Mouse (Mus musculus) T-helper 2 cell (primary cell): ENCODE data around the gene Slc35f3.
"Not testable (repeated sequence)": the region's sequence is repeated elsewhere in the genome, so short reads cannot be mapped to it uniquely, and the experiment has no call there.

Experiments
- in situ Hi-C: fragments of 300-600 bp; cut with MboI, MseI; formaldehyde crosslinking; loops from one replicate; pipeline ENCODE4 v1.15.1; 2025; ENCODE audit warnings: high pct_unique_total_duplicates

Slc35f3 gene

DNA sequence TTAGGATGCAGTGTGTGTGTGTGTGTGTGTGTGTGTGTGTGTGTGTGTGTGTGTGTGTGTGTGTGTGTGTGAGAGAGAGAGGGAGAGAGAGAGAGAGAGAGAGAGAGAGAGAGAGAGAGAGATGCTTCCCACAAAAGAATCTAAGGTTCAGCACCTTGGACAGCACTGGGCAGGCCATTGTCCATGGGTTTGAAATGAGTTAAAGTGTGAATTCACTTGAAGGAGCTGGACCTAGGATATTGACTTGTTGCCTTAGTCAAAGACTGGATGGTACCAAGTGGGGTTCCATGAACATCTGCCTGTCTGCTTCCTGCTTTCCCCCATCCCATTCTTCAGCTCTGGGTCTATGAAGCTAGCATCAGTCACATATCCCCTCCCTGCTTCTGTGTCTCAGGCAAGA, 106.2 kb downstream of the Slc35f3 start:
- in situ Hi-C loops = not testable (repeated sequence)

DNA sequence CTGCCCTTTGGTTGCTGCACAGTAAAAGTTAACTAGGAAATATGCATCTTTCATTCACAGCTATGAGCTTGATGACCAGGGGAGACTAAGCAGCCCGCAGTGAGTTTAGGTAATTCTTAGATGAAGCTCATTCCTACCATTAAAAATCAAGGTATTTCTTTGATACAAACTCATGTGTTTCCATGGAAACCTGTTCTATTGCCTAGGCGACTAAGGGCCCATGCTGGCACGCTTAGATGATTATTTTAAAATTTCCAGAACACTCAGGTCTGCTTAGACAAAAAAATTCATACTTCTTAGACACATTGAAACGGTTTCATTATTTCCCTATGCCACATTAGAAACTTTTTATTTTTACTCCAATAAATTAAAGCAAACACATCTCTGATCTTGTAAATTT, 106.7 kb downstream of the Slc35f3 start:
- in situ Hi-C loops = no loop called here

DNA sequence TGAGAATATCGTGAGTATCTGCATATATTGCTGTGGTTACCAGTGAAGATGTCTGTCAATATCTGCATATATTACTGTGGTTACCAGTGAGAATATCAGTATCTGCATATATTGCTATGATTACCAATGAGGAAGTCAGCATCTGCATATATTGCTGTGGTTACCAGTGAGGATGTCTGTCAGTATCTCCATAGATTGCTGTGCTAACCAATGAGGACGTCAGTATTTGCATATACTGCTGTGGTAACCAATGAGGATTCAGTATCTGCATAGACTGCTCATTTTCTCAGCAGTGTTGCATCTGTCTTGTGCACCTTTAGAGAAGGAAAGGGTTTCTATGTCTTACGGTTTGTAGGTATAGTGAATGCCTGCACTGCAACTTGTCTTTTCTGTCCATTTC, 122.5 kb downstream of the Slc35f3 start:
- in situ Hi-C loops = no loop called here

DNA sequence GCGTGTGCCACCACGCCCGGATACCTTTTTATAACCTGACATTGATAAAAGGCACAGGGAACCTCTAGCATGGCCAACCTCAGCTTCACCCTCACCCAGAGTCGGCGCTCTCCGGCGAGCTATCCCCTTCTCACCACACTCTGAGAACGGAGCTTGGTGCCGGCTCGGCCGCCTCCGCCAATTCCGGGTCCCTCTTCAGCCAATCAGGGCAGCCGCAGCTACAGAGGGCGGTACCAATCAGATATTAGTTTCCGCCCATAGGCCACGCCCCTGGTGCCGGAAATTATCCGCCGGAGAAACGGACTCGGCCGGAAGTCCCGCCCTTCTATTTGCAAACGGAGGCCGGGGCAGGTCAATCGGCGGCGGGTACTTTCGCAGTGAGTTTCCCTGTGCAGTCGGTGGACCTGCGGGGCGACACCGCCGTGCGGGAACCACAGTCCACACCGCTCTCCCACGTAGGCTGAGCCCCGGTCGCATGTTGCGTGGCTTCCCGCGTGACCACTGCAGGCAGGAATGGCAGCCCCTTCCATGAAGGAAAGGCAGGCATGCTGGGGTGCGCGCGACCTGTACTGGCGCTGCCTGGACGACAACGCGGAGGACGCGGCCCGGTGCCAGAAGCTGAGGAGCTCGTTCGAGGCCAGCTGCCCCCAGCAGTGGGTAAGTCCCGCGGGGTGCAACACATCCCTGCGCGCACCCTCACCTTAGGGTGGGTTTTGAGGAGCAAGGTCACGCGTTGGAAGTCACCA, 124.0 kb downstream of the Slc35f3 start, which contains the start of gene Coa6:
TSS of gene Coa6 (plus strand) at position 342 of the 746 bp plus-strand sequence.
- in situ Hi-C loops = no loop called here

DNA sequence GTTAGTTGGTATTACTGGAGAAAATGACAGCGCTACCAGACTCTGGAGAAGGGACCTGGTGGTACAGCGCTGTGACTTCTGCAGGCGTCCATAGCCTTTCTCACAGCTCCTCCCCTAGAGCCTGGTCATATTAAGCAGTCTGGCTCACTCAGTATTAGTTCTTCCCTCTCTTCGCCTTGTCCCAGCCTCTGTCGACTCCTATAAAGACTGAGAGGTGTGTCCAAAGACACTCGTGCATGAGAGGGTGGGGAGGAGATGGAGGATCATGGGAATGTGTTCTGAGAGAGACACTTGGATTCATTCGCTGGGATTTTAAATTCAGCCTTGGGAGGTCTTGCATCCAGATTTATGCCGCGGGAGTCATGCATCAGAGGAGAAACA, 124.6 kb downstream of the Slc35f3 start:
- in situ Hi-C loops = no loop called here

DNA sequence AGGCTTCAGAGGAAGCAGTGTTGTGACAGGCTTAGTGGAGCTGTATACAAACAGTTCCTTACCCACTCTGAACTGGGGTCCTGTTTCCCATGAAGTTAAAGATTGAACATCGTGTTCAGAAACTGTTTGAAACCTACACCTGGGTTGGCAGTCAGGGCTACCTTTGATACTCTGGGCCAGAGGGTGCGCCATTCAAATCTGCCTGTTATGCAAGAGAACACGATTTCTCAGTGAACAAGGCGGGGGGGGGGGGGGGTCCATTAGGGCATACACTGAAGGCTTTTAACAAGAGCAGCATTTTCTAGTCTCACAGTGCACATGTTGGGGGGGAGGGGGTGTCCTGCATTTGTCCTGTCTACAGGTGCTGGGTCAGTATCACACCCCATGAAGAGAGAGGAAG, 125.8 kb downstream of the Slc35f3 start:
- in situ Hi-C loops = no loop called here

DNA sequence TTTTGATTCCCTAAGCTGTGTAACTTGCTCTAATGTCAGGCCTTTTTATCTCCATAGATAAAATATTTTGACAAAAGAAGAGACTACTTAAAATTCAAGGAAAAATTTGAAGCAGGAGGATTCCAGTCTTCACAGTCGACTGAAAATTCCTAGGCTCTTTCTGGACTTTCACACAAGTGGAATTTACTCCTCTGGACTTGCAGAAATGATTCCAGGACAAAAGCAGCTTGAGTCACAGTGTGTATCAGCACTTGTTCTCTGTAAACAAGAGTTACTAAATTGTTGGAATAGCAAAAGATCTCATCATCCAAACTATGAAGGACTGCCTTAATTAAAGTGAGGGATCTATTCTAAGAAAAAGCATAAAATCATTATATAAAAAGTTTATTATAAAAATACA, 126.6 kb downstream of the Slc35f3 start:
- in situ Hi-C loops = no loop called here

DNA sequence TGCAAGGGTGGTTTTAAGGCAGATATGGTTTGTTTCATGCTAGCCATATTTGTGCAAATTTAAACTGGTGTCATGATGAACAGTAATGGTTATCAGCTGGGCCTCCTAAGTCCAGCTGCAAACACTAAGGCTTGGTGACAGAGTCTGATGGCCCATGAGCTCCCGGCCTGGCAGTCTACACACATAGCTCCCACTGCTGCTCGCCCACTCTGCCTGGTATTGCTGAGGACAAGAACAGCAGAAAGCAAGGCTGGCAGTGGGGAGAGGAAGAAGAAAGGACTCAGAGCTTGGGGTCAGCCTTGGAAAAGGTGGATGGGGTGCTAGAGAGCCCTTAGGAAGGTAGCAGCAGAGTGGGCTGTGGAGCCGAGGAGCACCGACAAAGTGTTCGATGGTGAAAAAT, 131.3 kb downstream of the Slc35f3 start:
- in situ Hi-C loops = no loop called here

DNA sequence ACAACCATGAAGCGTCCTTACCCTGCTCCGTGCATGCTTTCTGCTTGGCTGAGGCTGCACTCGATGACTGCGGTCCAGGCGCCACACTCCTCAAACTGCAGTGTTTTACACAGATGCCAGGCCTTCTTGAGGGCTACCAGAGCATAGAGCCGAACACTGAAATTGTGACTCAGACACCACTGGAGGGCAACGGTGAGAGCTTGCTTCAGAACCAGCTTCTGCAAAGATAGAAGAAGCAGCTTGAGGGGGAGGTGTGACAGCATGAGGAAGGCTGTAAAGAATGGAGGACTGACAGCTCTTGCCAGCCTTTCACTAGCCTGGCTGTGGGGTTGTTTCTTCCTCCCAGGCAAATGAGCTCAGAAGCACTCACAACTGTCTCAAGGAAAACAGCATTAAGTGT, 135.5 kb downstream of the Slc35f3 start:
- in situ Hi-C loops = no loop called here

DNA sequence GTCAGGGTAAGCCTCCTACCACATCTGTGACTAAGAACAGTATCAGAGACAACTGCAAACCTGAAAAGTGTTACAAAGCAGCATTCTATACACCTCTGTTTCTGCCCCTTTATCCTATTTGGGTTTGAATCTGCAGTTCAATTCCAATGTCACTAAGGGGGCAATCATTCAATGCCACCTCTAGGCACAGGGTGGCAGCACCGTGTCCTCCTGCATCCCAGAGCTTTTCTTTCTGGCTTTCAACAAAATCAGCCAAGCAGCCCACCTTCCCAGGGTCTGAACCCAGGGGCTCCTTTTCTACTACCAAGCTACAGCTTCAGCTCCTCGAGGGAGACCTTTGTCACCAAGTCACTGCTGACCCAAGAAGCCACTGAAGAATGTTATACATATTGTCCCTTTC, 140.6 kb downstream of the Slc35f3 start:
- in situ Hi-C loops = no loop called here
